Mouse (Mus musculus) lung, postnatal 0 days (tissue): ENCODE measurements around the gene Setd4.
"Not testable (repeated sequence)": the region's sequence is repeated elsewhere in the genome, so short reads cannot be mapped to it uniquely, and the experiment has no call there.

ENCODE experiments used
- CTCF ChIP-seq: IDR thresholded peaks from 2 replicates; pipeline ENCODE4 v1.5.1; 2016; ENCODE audit warnings: antibody characterized with exemption, mild to moderate bottlenecking
- EP300 ChIP-seq: IDR thresholded peaks from 2 replicates; pipeline ENCODE4 v1.6.1; 2016; ENCODE audit warnings: antibody characterized with exemption, mild to moderate bottlenecking, control low read depth

DNA sequence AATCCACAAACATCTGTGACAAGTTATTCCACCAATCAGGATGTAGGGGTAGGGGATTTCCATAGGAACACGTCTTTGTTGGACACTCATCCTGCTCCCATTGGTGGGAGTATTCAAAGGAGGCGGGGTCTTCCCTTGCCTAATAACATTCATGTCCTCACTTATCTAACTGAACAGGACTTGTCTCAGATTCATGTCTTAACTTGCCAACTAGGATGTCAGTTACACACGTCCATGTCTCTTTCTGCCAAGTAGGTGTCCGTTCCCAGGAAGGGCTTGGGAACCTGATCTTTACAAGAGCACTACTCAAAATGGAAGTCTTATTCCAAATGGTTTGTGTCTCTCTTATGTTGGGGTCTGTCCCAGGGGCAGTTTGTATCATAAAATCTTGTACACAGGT is 19.9 kb upstream of the Setd4 start:
- TF ChIP-seq EP300, CTCF: not testable (repeated sequence)
